Mouse (Mus musculus) brain, embryonic 14.5 days (tissue): ENCODE measurements around the gene Ddx27.

Source experiments
- CTCF ChIP-seq: fragments of 200-500 bp; IDR thresholded peaks from 2 replicates; pipeline ENCODE4 v1.5.1; 2012; ENCODE audit warnings: inconsistent platforms, mild to moderate bottlenecking, moderate library complexity, borderline replicate concordance; ENCODE audit not compliant: insufficient read depth, insufficient read length; ENCODE audit errors: extremely low read depth
- POLR2A ChIP-seq: fragments of 200-500 bp; IDR thresholded peaks from 2 replicates; pipeline ENCODE4 v1.6.1; 2012; ENCODE audit warnings: mild to moderate bottlenecking, inconsistent platforms, borderline replicate concordance; ENCODE audit not compliant: poor library complexity, insufficient read depth, insufficient read length, severe bottlenecking; ENCODE audit errors: extremely low read depth

DNA sequence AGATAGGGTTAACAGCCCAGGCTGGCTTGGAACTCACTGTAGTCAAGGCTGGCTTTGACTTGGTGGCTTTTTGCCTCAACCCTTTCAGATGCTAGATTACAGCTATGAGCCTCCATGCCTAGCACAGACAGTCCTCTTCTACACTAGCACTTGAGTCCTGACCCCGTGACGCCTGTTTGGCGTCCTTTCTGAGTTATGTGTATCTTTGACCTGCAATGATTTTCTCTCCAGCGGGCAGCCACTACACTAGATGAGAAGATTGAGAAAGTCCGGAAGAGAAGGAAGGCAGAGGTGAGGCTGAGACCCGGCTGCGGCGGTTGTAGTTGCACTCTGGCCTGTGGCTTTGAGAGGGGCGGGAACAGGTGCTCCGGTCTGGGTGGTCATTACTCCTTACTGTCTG lies 4.4 kb downstream of the Ddx27 start:
- no peak for TF ChIP-seq POLR2A
- no peak for TF ChIP-seq CTCF
